Mouse (Mus musculus) kidney, embryonic 14.5 days (tissue): ENCODE measurements around the gene Dnajc19. TPM values are rescaled to one million over a fixed set of nuclear protein-coding genes. Genes with fewer than 3 reads are reported as not detected.

Source experiments
- ATAC-seq: fragments of 200-750 bp; cut with Nextera tagmentation; 2 replicates; pipeline ENCODE4 v1.8.0; 2017; ENCODE audit warnings: moderate number of reproducible peaks, mild to moderate bottlenecking, moderate TSS enrichment, moderate library complexity; ENCODE audit not compliant: low FRiP score, low TSS enrichment
- H3K27ac ChIP-seq: fragments of 300-500 bp; sonication (generic); 2 replicates; pipeline ENCODE4 v1.5.1; 2014; ENCODE audit warnings: low read depth, mild to moderate bottlenecking, low read length, moderate library complexity, mixed read lengths
- H3K27me3 ChIP-seq: fragments of 300-500 bp; sonication (generic); 2 replicates; pipeline ENCODE4 v1.6.1; 2014; ENCODE audit warnings: mild to moderate bottlenecking, low read length; ENCODE audit not compliant: control insufficient read depth, insufficient read depth
- H3K36me3 ChIP-seq: fragments of 300-500 bp; sonication (generic); 2 replicates; pipeline ENCODE4 v1.6.1; 2014; ENCODE audit warnings: low read length, mixed read lengths; ENCODE audit not compliant: control insufficient read depth, insufficient read depth
- H3K4me1 ChIP-seq: fragments of 300-500 bp; sonication (generic); 2 replicates; pipeline ENCODE4 v1.6.1; 2014; ENCODE audit warnings: low read length, mixed read lengths; ENCODE audit not compliant: control insufficient read depth, insufficient read depth
- H3K4me2 ChIP-seq: fragments of 300-500 bp; sonication (generic); replicated peaks from 2 replicates; pipeline ENCODE4 v1.6.1; 2014; ENCODE audit warnings: low read depth, mild to moderate bottlenecking, low read length
- H3K4me3 ChIP-seq: fragments of 300-500 bp; sonication (generic); 2 replicates; pipeline ENCODE4 v1.5.1; 2014; ENCODE audit warnings: mild to moderate bottlenecking, low read length
- H3K9ac ChIP-seq: fragments of 300-500 bp; sonication (generic); 2 replicates; pipeline ENCODE4 v1.6.1; 2014; ENCODE audit warnings: low read depth, mild to moderate bottlenecking, low read length, moderate library complexity
- H3K9me3 ChIP-seq: fragments of 300-500 bp; sonication (generic); 2 replicates; pipeline ENCODE4 v1.6.1; 2016; ENCODE audit warnings: low read length; ENCODE audit not compliant: control insufficient read depth
- WGBS: fragments of 180-500 bp; shearing (Covaris S2); extraction: QIAGEN DNeasy Blood & Tissue Kit; methylation state at CpG from one replicate; pipeline ENCODE4 v1.1.7; 2014; 5-methylcytosine and 5-hydroxymethylcytosine counted together
- polyA plus RNA-seq: library from polyadenylated mRNA; unstranded; fragments of >200 nt; fragmentation: Nextera tagmentation; extraction: Ambion mirVana; gene quantifications from 2 replicates; pipeline ENCODE4 v1.2.1, GENCODE M21; 2014

The Dnajc19 gene
- polyA plus RNA-seq, 1 experiment from 2014 or later: 169 TPM

GRCm38 (mm10) chr3:34035706-34036105 is 45.4 kb downstream of the Dnajc19 start:
- H3K9ac ChIP-seq: no peak overlapping the region
- H3K27me3 ChIP-seq: no peaks in the 10 kb centered on the region
- 88% methylated on average over 3 of the region's 3 CpGs for WGBS
- no peak overlapping the region for H3K4me3 ChIP-seq
- no peaks in the 10 kb centered on the region; the same call in 1 of the 2 replicates for H3K36me3 ChIP-seq
- no peak for ATAC-seq
- H3K4me2 ChIP-seq: no peak overlapping the region
- no peak overlapping the region for H3K27ac ChIP-seq
- H3K4me1 ChIP-seq: peaks cover 4% of the 10 kb centered on the region; the same call in 1 of the 2 replicates
- H3K9me3 ChIP-seq: no peaks in the 10 kb centered on the region

DNA sequence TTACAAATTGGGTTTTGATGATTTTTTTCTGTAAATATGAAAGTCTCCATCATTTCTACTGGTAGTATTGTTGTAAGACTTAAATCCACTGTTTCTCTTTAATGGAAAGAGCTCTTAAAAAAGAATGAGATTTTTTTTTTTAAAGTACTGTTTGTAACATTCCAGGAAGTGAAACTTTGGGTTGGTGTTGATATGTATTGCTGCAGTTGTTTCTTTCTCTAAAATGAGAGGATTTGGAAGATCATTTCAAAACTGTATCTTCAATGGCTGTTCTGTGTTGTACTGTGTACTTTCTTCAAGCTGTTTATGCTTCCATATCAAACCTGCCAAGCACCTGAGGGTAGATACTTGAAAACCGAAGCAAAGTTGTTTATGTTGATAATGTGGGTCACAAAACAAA is 46.3 kb downstream of the Dnajc19 start:
- no peaks in the 10 kb centered on the region for H3K36me3 ChIP-seq
- no peak overlapping the region for H3K4me2 ChIP-seq
- H3K9ac ChIP-seq: no peak overlapping the region
- H3K4me1 ChIP-seq: peaks cover 4% of the 10 kb centered on the region; the same call in 1 of the 2 replicates
- no peak for ATAC-seq
- H3K27ac ChIP-seq: no peak overlapping the region
- WGBS: 92% methylated on average over 1 of the region's 1 CpGs
- no peak overlapping the region for H3K4me3 ChIP-seq
- no peaks in the 10 kb centered on the region for H3K27me3 ChIP-seq
- no peaks in the 10 kb centered on the region for H3K9me3 ChIP-seq

DNA sequence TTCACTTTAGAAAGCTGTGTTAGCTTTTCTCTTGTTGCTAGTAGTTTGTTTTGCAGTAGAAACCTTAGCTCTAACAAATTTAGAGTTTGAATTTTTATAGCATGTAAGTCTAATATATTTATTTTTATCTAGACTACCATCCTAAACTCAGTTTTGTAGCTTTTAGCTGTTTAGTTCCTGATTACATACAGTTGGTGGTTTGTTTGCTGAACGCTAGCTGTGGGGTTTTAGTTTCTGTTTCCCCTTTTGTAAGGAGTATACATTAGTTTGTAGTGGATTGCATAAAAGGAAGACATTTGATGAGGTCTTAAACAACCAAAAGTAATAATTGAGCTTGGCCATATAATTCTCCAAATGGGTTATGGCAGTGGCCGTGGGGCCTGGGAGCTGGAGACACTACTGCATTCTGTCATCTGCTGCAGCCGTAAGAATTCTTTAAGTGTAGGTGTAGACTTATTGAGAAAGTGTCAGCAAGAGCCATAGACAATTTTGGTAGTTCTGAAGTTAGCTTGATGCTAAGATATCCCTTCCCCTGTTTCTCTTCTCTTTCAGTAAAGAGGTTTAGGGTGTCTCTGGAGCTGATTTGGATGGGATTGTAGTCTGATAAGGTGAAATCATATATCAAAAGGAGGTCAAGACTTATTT is 47.3 kb downstream of the Dnajc19 start:
- no peak overlapping the region for H3K4me2 ChIP-seq
- no peak for ATAC-seq
- no peaks in the 10 kb centered on the region for H3K27me3 ChIP-seq
- no peaks in the 10 kb centered on the region for H3K36me3 ChIP-seq
- H3K4me3 ChIP-seq: no peak overlapping the region
- no peaks in the 10 kb centered on the region for H3K9me3 ChIP-seq
- H3K27ac ChIP-seq: no peak overlapping the region
- H3K9ac ChIP-seq: no peak overlapping the region
- peaks cover 4% of the 10 kb centered on the region; the same call in 1 of the 2 replicates for H3K4me1 ChIP-seq
- 81% methylated on average over 3 of the region's 3 CpGs for WGBS

- Histone ChIP-seq H3K27me3 (no peaks in the 10 kb centered on the region), H3K9ac (no peak overlapping the region), H3K4me3 (no peak overlapping the region), H3K36me3 (no peaks in the 10 kb centered on the region), H3K4me2 (no peak overlapping the region), H3K9me3 (no peaks in the 10 kb centered on the region), H3K27ac (no peak overlapping the region), H3K4me1 (0 out of 2 replicates have a peak, but pooled peaks cover 4% of the 10 kb centered on the region)
- WGBS: 84% methylated on average over 3 of the region's 3 CpGs
- no peak for ATAC-seq
These were observed 50.5 kb downstream of the Dnajc19 start for GRCm38 (mm10) chr3:34030601-34031000.

DNA sequence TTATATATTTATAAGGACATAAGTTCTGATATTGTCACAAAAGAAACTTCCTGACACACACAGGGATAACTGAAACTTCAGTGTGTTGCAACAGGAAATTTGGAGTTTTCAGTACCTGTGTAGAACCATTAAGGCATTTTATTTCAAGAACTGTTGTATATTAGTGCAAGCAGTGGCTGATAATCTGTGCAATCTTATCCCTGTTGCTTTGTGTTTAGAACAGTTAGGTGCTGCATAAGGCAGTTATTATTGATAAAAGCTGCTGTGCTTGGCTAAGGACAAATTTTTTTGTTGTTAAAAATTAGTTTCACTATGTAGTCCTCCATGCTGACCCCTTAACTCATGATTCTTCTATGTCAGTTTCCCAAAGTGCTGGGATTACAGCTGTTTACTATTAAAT is 52.2 kb downstream of the Dnajc19 start:
- Histone ChIP-seq H3K4me1 (0 out of 2 replicates have a peak, but pooled peaks cover 1% of the 10 kb centered on the region), H3K9ac (no peak overlapping the region), H3K27ac (no peak overlapping the region), H3K36me3 (no peaks in the 10 kb centered on the region), H3K4me2 (no peak overlapping the region), H3K27me3 (no peaks in the 10 kb centered on the region), H3K9me3 (no peaks in the 10 kb centered on the region), H3K4me3 (no peak overlapping the region)
- ATAC-seq: no peak

GRCm38 (mm10) chr3:34021259-34021828 is 59.8 kb downstream of the Dnajc19 start:
- no peak for ATAC-seq
- H3K9ac ChIP-seq: peak overlapping the region; percentile 98; the same call in 1 of the 2 replicates
- 70% methylated on average over 4 of the region's 4 CpGs for WGBS

GRCm38 (mm10) chr3:34020382-34021258 is 60.5 kb downstream of the Dnajc19 start:
- peak; percentile 62; the same call in 1 of the 2 replicates for ATAC-seq
- Histone ChIP-seq H3K9me3 (no peaks in the 10 kb centered on the region), H3K27me3 (no peaks in the 10 kb centered on the region), H3K27ac (peak overlapping the region; percentile 95), H3K9ac (peak overlapping the region; percentile 98), H3K4me3 (peak overlapping the region; percentile 97), H3K4me2 (peak overlapping the region; percentile 62), H3K4me1 (0 out of 2 replicates have a peak, but pooled peaks cover 4% of the 10 kb centered on the region), H3K36me3 (no peaks in the 10 kb centered on the region)
- WGBS: 2% methylated on average over 48 of the region's 70 CpGs

More at GRCm38 (mm10) chr3:34021259-34021828, 59.8 kb downstream of the Dnajc19 start:
- no peaks in the 10 kb centered on the region for H3K9me3 ChIP-seq
- 0 out of 2 replicates have a peak, but pooled peaks cover 4% of the 10 kb centered on the region for H3K4me1 ChIP-seq
- H3K27me3 ChIP-seq: no peaks in the 10 kb centered on the region
- no peak overlapping the region for H3K27ac ChIP-seq
- peak overlapping the region; percentile 97 for H3K4me3 ChIP-seq
- no peaks in the 10 kb centered on the region for H3K36me3 ChIP-seq
- peak overlapping the region; percentile 62 for H3K4me2 ChIP-seq

GRCm38 (mm10) chr3:34019540-34020381 is 61.4 kb downstream of the Dnajc19 start, which contains the start of gene Fxr1:
Fxr1 (plus strand) TSS chr3:34019943.
- H3K4me2 ChIP-seq: peak within 1 kb of the TSS; percentile 62
- H3K9me3 ChIP-seq: no peaks in the 10 kb centered on the region; the same call in 1 of the 2 replicates
- H3K9ac ChIP-seq: peak within 1 kb of the TSS; percentile 98
- ATAC-seq: peak; percentile 98
- H3K27me3 ChIP-seq: no peaks in the 10 kb centered on the region
- under 1% methylated on average over 40 of the region's 97 CpGs for WGBS
- 0 out of 2 replicates have a peak, but pooled peaks cover 4% of the 10 kb centered on the region for H3K4me1 ChIP-seq
- H3K4me3 ChIP-seq: peak within 1 kb of the TSS; percentile 97
- peak within 1 kb of the TSS; percentile 95 for H3K27ac ChIP-seq
- H3K36me3 ChIP-seq: no peaks in the 10 kb centered on the region
